Mouse (Mus musculus) adrenal gland, postnatal 4 days (tissue): Measurements from ENCODE around the gene Ap3m1. TPM values are rescaled to one million over a fixed set of nuclear protein-coding genes. Genes with fewer than 3 reads are reported as not detected.
"Not testable (repeated sequence)": the region's sequence is repeated elsewhere in the genome, so short reads cannot be mapped to it uniquely, and the experiment has no call there.

Experiments
- DNase-seq, 2 experiments: peaks; one replicate each; pipeline ENCODE4 v3.0.0; 2021 to 2022; ENCODE audit warnings: low spot score in 2 of 2, mixed read lengths in 2 of 2
- long read RNA-seq, 2 experiments: library from polyadenylated mRNA; stranded (forward); transcript quantifications; one replicate each; pipeline ENCODE4 v2.0.0; 2021
- total RNA-seq, 2 experiments: library from RNA; stranded (reverse); gene quantifications; 2 replicates each; pipeline ENCODE4 v1.2.3; 2021

The Ap3m1 gene
- total RNA-seq: 10 to 100 TPM; 72.4 to 81.7 TPM
- long read RNA-seq, experiment 1, full-length matches to known transcripts: 14 of 25 reads
- long read RNA-seq, experiment 1, partial matches to known transcripts: 2 of 25 reads
- long read RNA-seq, experiment 1, other reads (novel, unspliced or antisense): 9 of 25 reads
- long read RNA-seq, experiment 2, full-length matches to known transcripts: 44 of 72 reads
- long read RNA-seq, experiment 2, partial matches to known transcripts: 8 of 72 reads
- long read RNA-seq, experiment 2, other reads (novel, unspliced or antisense): 20 of 72 reads

DNA sequence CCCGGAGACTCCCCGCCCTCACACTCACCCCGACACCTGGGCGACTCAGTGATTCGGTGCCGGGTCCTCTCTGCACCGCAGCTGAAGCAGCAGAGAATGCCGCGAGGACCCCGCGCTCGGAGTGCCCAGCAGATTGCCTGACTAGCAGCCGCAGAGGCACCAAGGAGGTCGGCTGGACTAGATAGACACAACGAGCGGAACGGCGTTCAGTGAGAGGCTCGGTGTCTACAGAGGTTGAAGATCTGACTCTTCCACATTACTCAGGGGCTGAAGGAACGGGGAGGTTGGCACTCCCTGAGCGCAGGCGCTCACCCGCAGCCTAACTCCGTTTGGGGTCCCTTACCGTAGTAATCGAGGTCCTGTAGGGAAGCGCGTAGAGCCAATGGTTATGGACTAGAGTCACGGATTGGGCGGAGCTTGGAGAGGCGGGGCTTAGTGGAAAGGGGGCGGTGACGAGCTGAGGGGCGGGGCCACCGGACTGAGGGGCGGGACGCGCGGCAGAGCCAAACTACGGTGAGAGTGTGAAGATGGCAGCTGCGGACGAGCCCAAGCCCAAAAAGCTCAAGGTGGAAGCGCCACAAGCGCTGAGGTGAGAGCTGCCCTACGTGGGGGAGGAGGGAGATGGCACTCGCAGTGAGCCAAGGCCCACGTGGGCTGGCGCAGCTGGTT lies at the start of gene Ap3m1, which contains the start of gene Adk:
Ap3m1 (minus strand) TSS at position 397 of the 669 bp plus-strand sequence.
Adk (plus strand) TSS at position 463 of the 669 bp plus-strand sequence.
- DNase-seq: peak; percentile 91 to 92

- DNase-seq: no peak
Measured at GRCm38 (mm10) chr14:21101562-21101961, 49.3 kb upstream of the Ap3m1 start.

- no peak for DNase-seq
Measured at GRCm38 (mm10) chr14:21100876-21101275, 48.6 kb upstream of the Ap3m1 start.

GRCm38 (mm10) chr14:21099371-21099770 lies 47.1 kb upstream of the Ap3m1 start:
- no peak for DNase-seq

GRCm38 (mm10) chr14:21096689-21097088 lies 44.4 kb upstream of the Ap3m1 start:
- no peak for DNase-seq

DNA sequence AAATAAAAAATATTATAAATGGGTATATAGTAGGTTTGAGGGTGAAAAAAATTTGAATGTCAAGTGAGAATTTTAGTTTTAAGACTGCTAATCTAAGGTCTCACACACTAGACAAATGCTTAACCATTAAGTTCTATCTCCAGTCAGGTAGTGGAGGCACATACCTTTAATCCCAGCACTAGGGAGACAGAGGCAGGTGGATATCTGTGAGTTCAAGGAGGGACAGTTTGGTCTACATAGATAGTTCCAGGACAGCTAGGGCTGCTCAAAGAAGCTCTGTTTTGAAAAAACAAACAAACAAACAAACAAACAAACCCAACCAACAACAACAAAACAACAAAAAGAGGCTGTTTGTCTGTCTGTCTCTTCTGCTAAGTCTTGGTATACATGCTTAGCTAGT lies 44.0 kb upstream of the Ap3m1 start:
- DNase-seq: no peak

DNA sequence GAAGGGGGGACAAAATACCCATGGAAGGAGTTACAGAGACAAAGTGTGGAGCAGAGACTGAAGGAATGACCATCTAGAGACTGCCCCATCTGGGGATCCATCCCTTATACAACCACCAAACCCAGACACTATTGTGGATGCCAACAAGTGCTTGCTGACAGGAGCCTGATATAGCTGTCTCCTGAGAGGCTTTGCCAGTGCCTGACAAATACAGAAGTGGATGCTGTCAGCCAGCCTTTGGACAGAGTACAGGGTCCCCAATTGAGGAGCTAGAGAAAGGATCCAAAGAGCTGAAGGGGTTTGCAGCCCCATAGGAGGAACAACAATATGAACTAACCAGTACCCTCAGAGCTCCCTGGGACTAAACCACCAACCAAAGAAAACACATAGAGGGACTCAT lies 41.9 kb upstream of the Ap3m1 start:
- DNase-seq: not testable (repeated sequence)

- DNase-seq: no peak
Measured at GRCm38 (mm10) chr14:21090930-21091486, 38.7 kb upstream of the Ap3m1 start.

DNA sequence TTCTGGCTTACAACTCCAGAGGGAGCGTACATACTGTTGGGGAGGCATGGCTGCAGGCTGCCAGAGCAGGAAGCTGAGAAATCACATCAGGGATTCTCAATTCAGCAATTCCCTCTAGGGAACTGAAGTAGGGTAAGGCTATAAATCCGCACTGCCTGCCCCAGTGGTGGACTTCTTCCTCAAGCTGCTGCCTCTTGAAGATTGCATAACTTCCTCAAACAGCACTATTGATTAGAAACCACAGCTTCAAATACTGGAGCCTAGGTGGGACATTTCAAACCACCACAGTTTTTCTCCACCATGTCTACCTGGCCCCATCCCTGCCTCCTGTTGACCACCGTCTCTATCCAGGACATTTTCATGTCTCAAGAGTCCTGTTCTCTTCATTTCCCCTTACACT lies 38.1 kb upstream of the Ap3m1 start:
- no peak for DNase-seq

DNA sequence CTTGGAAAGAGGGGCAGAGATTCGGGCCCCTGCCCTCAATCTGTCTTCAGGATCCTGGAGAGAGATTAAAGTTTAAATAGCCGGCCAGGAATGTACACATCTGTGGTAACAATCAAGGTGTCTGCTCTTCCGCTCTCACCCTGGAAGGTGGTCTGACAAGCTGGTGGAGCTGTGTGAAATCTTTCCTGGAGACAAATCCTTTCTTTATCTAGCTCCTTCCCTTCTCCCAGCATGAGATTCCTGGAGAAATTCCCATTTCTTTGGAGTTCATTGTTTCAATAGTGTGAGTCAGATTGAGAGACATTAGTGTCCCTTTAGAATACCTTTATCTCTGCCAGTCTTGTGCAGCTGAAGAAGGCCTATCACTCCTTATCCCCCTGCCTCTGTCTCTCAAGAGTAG lies 36.4 kb upstream of the Ap3m1 start:
- no peak for DNase-seq

- no peak for DNase-seq
Measured at GRCm38 (mm10) chr14:21087390-21088060, 35.2 kb upstream of the Ap3m1 start.

GRCm38 (mm10) chr14:21086827-21087351 lies 34.6 kb upstream of the Ap3m1 start:
- DNase-seq: no peak

DNA sequence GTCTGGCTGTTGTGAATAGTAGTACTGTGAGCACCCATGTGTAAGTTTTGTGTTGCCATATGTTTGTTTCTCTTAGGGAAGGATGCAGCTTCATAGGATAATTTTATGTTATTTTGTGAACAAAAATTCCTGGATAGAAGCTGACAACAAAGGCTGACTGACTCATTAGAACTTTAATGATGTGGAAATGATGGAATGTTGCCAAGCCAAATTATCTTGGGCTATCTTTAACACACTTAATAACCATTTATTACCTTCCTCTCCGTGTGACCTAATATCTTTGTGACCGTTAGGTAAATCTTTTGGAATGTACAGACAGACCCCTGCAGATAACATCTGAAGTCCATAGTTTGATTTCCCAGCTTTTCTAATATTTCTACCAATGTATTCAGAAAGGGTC lies 33.8 kb upstream of the Ap3m1 start:
- no peak for DNase-seq

GRCm38 (mm10) chr14:21085666-21086065 lies 33.4 kb upstream of the Ap3m1 start:
- no peak for DNase-seq

- DNase-seq: no peak
Measured at GRCm38 (mm10) chr14:21082823-21083222, 30.5 kb upstream of the Ap3m1 start.

- DNase-seq: no peak
Measured at GRCm38 (mm10) chr14:21078511-21078910, 26.2 kb upstream of the Ap3m1 start.

DNA sequence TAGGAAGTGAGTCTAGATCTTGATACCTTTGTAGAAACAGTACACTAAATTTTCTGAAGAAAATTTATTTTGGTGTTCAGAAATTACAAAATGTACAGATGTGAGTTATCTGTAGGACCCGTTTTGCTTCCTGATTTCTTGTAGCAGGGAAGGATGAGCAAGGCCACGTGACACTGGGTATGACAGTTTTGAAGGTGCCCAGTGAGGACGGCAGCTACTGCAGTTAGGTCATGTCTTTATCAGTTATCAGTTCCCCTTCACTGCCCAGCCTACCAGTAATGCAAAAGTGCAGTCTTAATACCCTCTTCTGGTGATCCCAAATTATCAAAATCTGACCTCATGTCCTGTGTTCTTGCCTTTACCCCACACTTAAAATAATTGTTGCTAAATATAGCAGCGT lies 25.6 kb upstream of the Ap3m1 start:
- DNase-seq: no peak

- no peak for DNase-seq
Measured at GRCm38 (mm10) chr14:21076501-21077194, 24.3 kb upstream of the Ap3m1 start.

- DNase-seq: peak; percentile 81 to 84
Measured at GRCm38 (mm10) chr14:21075751-21076500, 23.6 kb upstream of the Ap3m1 start.
